Mouse (Mus musculus) E14TG2a.4 (cell line): ENCODE results near the gene Tmem50b.

Source experiments
- CTCF ChIP-seq: conservative IDR thresholded peaks from 2 replicates; pipeline ENCODE4 v1.5.1; 2014; ENCODE audit warnings: low read length
- NANOG ChIP-seq: IDR thresholded peaks from 2 replicates; pipeline ENCODE4 v1.6.1; 2014; ENCODE audit warnings: borderline replicate concordance, low read length, mixed read lengths
- POU5F1 ChIP-seq: IDR thresholded peaks from 2 replicates; pipeline ENCODE4 v1.6.1; 2014; ENCODE audit warnings: low read length, borderline replicate concordance

DNA sequence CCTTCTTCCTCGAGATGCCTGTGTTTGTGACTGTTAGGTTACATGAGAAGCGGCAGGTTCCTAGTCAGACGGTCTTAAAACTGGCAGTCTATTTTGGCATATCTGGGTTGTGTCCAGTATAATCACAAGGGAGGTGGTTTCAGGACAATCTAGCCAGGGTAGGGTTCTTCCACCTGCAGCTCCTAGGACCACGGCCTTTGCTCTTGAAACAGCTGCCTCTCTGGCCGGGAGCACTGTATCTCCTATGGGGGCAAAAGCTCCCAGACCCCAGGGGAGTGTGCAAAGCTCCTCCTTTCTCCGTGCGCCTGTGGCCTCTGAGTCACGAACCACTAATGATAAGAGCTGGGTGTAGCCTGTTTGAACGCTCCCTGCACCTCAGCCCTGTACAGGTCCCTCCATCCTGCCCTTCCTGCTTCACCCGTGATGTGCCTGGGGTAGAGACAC is 46.5 kb downstream of the Tmem50b start:
- TF ChIP-seq CTCF (no peak), NANOG (no peak), POU5F1 (no peak)
